Mouse (Mus musculus) midbrain, embryonic 11.5 days (tissue): ENCODE data around the gene Rtl10. TPM values are rescaled to one million over a fixed set of nuclear protein-coding genes. Genes with fewer than 3 reads are reported as not detected.

Experiments used
- ATAC-seq: fragments of 200-750 bp; cut with Nextera tagmentation; 2 replicates; pipeline ENCODE4 v1.8.0; 2017; ENCODE audit warnings: moderate TSS enrichment, moderate library complexity; ENCODE audit not compliant: low FRiP score
- DNase-seq: peaks from one replicate; pipeline ENCODE4 v3.0.0; 2015; ENCODE audit warnings: low spot score; ENCODE audit errors: missing footprints
- H3K27ac ChIP-seq: fragments of 300-500 bp; sonication (generic); 2 replicates; pipeline ENCODE4 v1.5.1; 2014; ENCODE audit warnings: low read depth, low read length
- H3K27me3 ChIP-seq: fragments of 300-500 bp; sonication (generic); 2 replicates; pipeline ENCODE4 v1.6.1; 2014; ENCODE audit warnings: mild to moderate bottlenecking, low read length, moderate library complexity, mixed read lengths; ENCODE audit not compliant: control insufficient read depth, insufficient read depth
- H3K36me3 ChIP-seq: fragments of 300-500 bp; sonication (generic); 2 replicates; pipeline ENCODE4 v1.6.1; 2014; ENCODE audit warnings: mild to moderate bottlenecking, low read length, moderate library complexity, mixed read lengths; ENCODE audit not compliant: control insufficient read depth, insufficient read depth
- H3K4me1 ChIP-seq: fragments of 300-500 bp; sonication (generic); 2 replicates; pipeline ENCODE4 v1.6.1; 2014; ENCODE audit warnings: low read length; ENCODE audit not compliant: control insufficient read depth, insufficient read depth
- H3K4me2 ChIP-seq: fragments of 300-500 bp; sonication (generic); 2 replicates; pipeline ENCODE4 v1.6.1; 2014; ENCODE audit warnings: mild to moderate bottlenecking, moderate library complexity
- H3K4me3 ChIP-seq: fragments of 300-500 bp; sonication (generic); 2 replicates; pipeline ENCODE4 v1.5.1; 2014; ENCODE audit warnings: low read depth, low read length
- H3K9ac ChIP-seq: fragments of 300-500 bp; sonication (generic); 2 replicates; pipeline ENCODE4 v1.6.1; 2014; ENCODE audit warnings: low read length
- H3K9me3 ChIP-seq: fragments of 300-500 bp; sonication (generic); 2 replicates; pipeline ENCODE4 v1.6.1; 2016; ENCODE audit warnings: low read length; ENCODE audit not compliant: control insufficient read depth
- WGBS: fragments of 180-500 bp; shearing (Covaris S2); extraction: QIAGEN DNeasy Blood & Tissue Kit; methylation state at CpG from one replicate; pipeline ENCODE4 v1.1.7; 2014; 5-methylcytosine and 5-hydroxymethylcytosine counted together
- polyA plus RNA-seq: library from polyadenylated mRNA; unstranded; fragments of >200 nt; fragmentation: Nextera tagmentation; extraction: Ambion mirVana; gene quantifications from 2 replicates; pipeline ENCODE4 v1.2.1, GENCODE M21; 2014

Rtl10 gene
- 2.0 and 2.1 TPM in 2 replicates for polyA plus RNA-seq

DNA sequence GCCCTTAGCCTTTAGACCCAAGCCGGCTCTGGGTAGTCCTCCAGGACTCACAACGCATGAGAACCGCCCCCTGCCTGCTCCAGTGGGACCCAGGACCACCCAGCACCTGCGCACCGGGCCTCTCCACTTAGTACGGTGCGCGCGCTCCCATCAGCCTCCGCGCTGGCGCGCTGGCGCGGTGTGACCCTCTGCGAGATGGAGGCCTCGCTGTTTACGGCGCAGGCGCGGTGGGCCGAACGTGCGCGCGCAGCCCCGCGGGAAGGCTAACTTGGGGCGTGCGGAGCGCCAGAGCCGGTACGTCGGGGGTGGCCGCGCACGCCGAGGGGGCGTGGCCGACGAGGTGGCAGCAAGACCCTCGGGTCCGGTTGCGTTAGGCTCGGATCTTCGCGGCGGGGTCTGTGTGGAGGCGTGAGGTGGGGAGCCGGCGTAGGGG, at the start of gene Rtl10, which contains the start of gene Gnb1l:
Rtl10 (plus strand) TSS at position 344 of the 433 bp plus-strand sequence.
Gnb1l (plus strand) TSS at position 156 of the 433 bp plus-strand sequence.
- Histone ChIP-seq H3K9me3 (no peaks in the 10 kb centered on the region), H3K4me3 (peak within 1 kb of the TSS; percentile 67), H3K9ac (peak within 1 kb of the TSS; percentile 88), H3K4me1 (peaks cover 16% of the 10 kb centered on the region), H3K36me3 (peaks cover 3% of the 10 kb centered on the region; the same call in 1 of the 2 replicates), H3K27me3 (no peaks in the 10 kb centered on the region), H3K4me2 (peak within 1 kb of the TSS; percentile 96), H3K27ac (peak within 1 kb of the TSS; percentile 88)
- ATAC-seq: peak; percentile 98
- under 1% methylated on average over 51 of the region's 51 CpGs for WGBS
- peak; percentile 100 for DNase-seq

DNA sequence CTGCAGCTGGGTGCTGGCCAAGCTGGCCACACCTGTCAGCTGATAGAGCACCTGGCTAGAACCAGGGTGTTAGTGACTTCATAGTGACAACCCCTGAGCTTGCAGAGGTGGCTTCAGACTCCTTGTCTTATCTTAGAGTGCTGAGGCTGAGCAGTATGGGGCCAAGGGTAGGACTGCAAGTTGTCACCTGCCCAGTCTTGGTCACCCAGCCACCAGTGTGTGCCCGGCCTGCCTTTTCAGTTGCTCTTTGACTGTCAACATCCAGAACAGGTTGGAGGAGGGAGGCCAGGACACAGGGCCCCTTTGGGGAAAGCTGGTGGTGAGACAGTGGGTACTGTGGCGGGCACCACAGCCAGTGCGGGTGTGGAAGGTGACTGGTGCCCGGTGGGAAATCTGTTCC, 49.7 kb upstream of the Rtl10 start:
- DNase-seq (peak; percentile 19), ATAC-seq (no peak)
- H3K9ac ChIP-seq: no peak overlapping the region
- WGBS: 94% methylated on average over 4 of the region's 4 CpGs
- H3K4me2 ChIP-seq: no peak overlapping the region
- H3K4me3 ChIP-seq: no peak overlapping the region
- no peaks in the 10 kb centered on the region for H3K4me1 ChIP-seq
- no peak overlapping the region for H3K27ac ChIP-seq
- no peaks in the 10 kb centered on the region for H3K36me3 ChIP-seq
- no peaks in the 10 kb centered on the region for H3K9me3 ChIP-seq
- H3K27me3 ChIP-seq: no peaks in the 10 kb centered on the region

DNA sequence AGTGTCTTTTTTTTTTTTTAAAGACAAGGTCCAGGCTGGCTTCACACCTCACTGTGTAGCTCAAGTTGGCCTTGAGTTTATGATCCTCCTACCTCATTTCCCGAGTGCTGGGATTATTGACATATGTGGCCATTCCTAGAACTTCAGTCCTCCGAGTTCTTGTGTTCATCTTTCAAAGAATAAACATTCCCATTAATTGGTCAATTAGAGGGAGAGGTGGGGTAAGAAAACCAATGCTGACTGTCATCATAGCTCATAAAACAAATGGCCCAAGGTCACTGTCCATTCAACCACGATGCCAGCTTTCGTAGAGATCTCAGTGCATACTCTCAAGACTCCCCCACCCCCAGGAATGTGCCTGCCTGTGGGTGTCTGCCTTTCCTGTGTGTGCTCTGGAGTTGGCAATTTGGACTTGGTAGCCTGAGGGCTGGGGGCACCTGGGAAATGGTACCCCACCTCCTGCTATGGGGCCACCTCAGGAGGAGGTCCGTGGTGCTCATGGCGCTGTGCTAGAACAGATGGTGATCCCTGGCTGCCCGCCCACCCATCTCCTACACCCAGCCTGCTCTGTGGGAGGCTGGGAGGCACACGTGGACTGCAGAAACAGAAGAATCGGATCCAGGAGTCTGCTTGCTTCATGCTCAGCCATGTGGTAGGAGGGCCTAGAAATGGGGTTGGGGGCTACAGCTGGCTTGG, 47.1 kb upstream of the Rtl10 start:
- WGBS: 79% methylated on average over 9 of the region's 9 CpGs
- Histone ChIP-seq H3K36me3 (no peaks in the 10 kb centered on the region), H3K27ac (no peak overlapping the region), H3K9ac (no peak overlapping the region), H3K4me1 (no peaks in the 10 kb centered on the region), H3K4me2 (no peak overlapping the region), H3K9me3 (no peaks in the 10 kb centered on the region), H3K27me3 (no peaks in the 10 kb centered on the region), H3K4me3 (no peak overlapping the region)
- DNase-seq: peak; percentile 57
- no peak for ATAC-seq

DNA sequence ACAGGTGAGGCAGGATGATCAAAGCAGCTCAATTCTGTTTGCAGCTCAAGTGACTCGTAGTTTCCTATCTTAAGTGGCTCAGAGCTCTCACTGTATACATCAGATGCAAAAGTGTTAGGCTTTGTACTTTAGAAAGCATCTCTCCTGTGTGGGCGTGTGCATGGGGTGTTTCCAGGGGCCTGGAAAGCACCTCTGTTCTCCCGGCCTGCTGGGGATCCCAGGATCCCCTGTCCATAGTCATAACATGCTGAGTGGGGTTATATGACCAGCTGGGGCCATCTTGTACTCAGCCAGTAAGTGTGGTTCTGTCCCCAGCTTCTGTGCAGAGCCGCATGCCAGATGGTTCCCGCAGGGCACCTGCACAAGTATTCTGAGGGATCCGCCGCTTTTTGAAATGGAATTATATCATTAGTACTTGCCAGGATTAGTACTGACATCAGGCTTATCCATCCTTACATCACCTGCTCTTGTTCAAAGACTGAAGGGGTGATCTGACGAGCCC, 46.3 kb upstream of the Rtl10 start:
- WGBS: 87% methylated on average over 8 of the region's 8 CpGs
- H3K9me3 ChIP-seq: no peaks in the 10 kb centered on the region
- H3K27ac ChIP-seq: no peak overlapping the region
- H3K27me3 ChIP-seq: no peaks in the 10 kb centered on the region
- H3K36me3 ChIP-seq: no peaks in the 10 kb centered on the region
- no peak overlapping the region for H3K4me3 ChIP-seq
- H3K4me1 ChIP-seq: no peaks in the 10 kb centered on the region
- H3K9ac ChIP-seq: no peak overlapping the region
- peak; percentile 60 for DNase-seq
- H3K4me2 ChIP-seq: no peak overlapping the region
- ATAC-seq: no peak

DNA sequence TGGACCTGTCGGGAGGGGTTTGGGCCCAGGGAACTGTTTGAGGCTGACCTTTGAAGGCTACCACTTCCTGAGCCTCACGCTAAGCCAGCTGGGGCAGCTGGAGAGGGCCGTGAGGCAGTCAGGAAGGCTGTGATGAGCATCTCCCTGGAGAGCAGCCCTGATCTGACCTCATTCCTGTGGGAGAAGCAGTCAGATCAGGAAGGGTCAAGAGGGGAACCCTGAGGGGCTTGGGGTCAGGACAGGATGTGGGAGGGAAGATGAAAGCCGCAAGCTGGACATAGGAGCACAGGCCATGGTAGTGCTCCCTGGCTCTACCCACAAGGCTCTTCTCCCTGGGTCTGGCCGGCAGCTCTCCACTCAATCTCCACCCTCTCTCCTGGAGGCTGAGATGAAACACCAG, 44.9 kb upstream of the Rtl10 start:
- H3K9me3 ChIP-seq: no peaks in the 10 kb centered on the region
- H3K9ac ChIP-seq: no peak overlapping the region
- H3K36me3 ChIP-seq: no peaks in the 10 kb centered on the region
- peak; percentile 56 for DNase-seq
- H3K4me1 ChIP-seq: peaks cover 2% of the 10 kb centered on the region; the same call in 1 of the 2 replicates
- no peak overlapping the region for H3K27ac ChIP-seq
- H3K4me2 ChIP-seq: no peak overlapping the region
- no peaks in the 10 kb centered on the region for H3K27me3 ChIP-seq
- WGBS: 39% methylated on average over 5 of the region's 5 CpGs
- H3K4me3 ChIP-seq: no peak overlapping the region
- ATAC-seq: peak; percentile 30; the same call in 1 of the 2 replicates

DNA sequence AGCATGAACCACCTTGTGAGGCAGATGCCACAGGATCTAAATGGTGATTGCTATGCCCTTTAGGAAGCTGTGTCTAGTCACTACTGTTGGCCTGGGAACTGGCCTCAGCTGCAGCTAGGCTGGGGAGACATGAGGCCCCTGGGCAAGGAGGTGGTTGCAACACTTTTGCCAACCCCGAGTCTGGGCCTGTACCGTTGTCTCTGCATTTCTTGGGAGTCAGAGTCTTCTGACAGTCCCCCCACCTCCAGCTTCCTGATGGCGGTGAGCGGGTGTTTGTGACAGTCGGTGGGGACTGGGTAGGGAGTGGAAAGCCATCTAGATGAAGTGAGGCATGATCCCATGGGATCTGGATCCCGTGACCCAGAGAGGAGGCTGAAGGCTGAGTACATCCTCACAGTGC, 43.3 kb upstream of the Rtl10 start:
- DNase-seq (peak; percentile 66), ATAC-seq (no peak)
- no peak overlapping the region for H3K9ac ChIP-seq
- no peaks in the 10 kb centered on the region for H3K9me3 ChIP-seq
- no peak overlapping the region for H3K4me2 ChIP-seq
- whole genome bisulfite sequencing: 89% methylated on average over 6 of the region's 6 CpGs
- peaks cover 17% of the 10 kb centered on the region for H3K4me1 ChIP-seq
- H3K36me3 ChIP-seq: no peaks in the 10 kb centered on the region
- H3K27me3 ChIP-seq: no peaks in the 10 kb centered on the region
- no peak overlapping the region for H3K27ac ChIP-seq
- no peak overlapping the region for H3K4me3 ChIP-seq

DNA sequence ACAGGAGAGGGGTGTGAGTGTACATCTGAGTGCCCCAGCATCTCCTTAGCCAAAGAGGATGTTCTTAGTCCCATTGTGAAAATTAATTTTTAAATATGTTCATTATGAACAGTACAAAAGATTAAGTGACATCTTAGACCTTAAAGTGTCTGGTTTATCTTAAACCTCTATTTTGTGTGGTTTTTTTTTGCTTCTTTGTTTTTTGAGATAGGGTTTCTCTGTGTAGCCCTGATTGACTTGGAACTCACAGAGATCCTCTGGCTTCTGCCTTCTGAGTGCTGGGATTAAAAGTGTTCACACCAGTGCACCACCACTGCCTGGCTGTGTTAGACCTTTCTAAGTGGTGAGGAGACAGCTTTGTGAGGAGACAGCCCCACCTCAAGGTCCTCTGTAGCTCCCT, 40.0 kb upstream of the Rtl10 start:
- no peaks in the 10 kb centered on the region for H3K27me3 ChIP-seq

DNA sequence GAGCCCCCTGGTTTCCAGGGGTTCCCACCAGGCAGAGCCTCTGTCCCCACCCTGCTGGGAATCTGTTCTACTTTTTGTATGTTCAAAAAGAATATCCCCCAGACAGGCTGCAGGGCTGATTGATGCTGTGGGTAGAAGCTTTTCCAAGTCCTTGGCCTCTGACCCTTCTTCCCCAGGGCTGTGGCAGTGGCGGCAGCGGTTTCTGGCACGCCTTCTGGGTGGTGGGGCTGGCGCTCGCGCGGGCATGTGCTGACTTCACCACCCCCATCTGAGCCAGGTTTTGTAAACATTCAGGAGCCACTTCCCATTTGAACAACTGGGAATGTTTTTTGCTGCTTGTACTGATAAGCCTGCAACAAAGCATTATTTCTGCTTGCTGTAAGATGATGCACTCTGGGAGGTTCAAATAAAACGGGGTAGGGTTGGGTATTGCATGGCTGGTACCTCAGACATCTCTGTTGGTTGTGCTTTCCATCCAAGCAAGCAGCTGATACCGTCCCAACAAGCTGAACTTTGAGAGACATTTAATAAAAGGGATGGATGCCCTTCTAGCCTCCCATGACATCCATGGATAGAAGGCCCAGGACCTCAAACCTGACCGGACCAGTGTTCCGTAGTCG, 39.3 kb upstream of the Rtl10 start:
- Histone ChIP-seq H3K4me3 (no peak overlapping the region), H3K27ac (peak overlapping the region; percentile 51), H3K9me3 (no peaks in the 10 kb centered on the region), H3K27me3 (no peaks in the 10 kb centered on the region), H3K4me2 (peak overlapping the region; percentile 32), H3K9ac (peak overlapping the region; percentile 47), H3K36me3 (no peaks in the 10 kb centered on the region), H3K4me1 (peaks cover 17% of the 10 kb centered on the region)
- ATAC-seq (0 out of 2 replicates have a peak, but pooled peaks have one; percentile 4), DNase-seq (peak; percentile 90)
- 8% methylated on average over 12 of the region's 12 CpGs for WGBS

More for the DNA sequence above, 40.0 kb upstream of the Rtl10 start:
- no peak overlapping the region for H3K4me2 ChIP-seq
- H3K4me1 ChIP-seq: peaks cover 17% of the 10 kb centered on the region
- no peaks in the 10 kb centered on the region for H3K36me3 ChIP-seq
- H3K9me3 ChIP-seq: no peaks in the 10 kb centered on the region
- H3K4me3 ChIP-seq: no peak overlapping the region
- ATAC-seq: no peak
- H3K9ac ChIP-seq: no peak overlapping the region
- H3K27ac ChIP-seq: no peak overlapping the region
- DNase-seq: no peak

DNA sequence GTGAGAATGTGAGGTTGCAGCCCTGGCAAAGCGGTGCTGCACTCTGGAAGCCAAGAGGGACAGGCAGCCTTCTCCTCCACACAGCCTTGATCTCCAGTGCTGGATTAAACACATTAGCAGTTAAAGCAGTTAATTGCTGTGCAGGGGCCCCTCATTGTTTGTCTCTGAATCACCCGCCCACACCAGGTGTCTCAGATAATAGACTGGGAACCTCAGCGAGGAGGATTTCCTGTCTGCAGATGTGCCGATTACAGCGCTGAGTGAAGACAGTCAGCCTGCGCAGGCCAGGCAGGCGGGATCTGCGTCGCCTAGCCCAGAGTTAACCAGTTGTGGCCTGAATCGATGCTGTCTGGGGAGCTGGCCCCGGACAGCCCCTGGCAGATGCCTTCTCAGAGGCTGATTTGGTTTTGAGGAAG, 38.7 kb upstream of the Rtl10 start:
- no peaks in the 10 kb centered on the region for H3K27me3 ChIP-seq
- peak; percentile 92 for DNase-seq
- H3K4me1 ChIP-seq: peaks cover 17% of the 10 kb centered on the region
- 4% methylated on average over 11 of the region's 11 CpGs for WGBS
- peak overlapping the region; percentile 51 for H3K27ac ChIP-seq
- peak; percentile 85 for ATAC-seq
- no peak overlapping the region for H3K4me3 ChIP-seq
- H3K36me3 ChIP-seq: no peaks in the 10 kb centered on the region
- peak overlapping the region; percentile 32 for H3K4me2 ChIP-seq
- H3K9me3 ChIP-seq: no peaks in the 10 kb centered on the region
- peak overlapping the region; percentile 47 for H3K9ac ChIP-seq
